Mouse (Mus musculus) limb, embryonic 11.5 days (tissue): ENCODE measurements around the gene Nup62. TPM values are rescaled to one million over a fixed set of nuclear protein-coding genes. Genes with fewer than 3 reads are reported as not detected.
A peak's percentile ranks its signal among the peaks of the same experiment; 100 is the strongest.

Experiments
- ATAC-seq: fragments of 200-750 bp; cut with Nextera tagmentation; 2 replicates; pipeline ENCODE4 v1.8.0; 2017; ENCODE audit warnings: low read depth; ENCODE audit not compliant: insufficient number of reproducible peaks, low FRiP score, low TSS enrichment
- DNase-seq: peaks from one replicate; pipeline ENCODE4 v3.0.0-alpha.2; 2015; ENCODE audit warnings: low spot score
- H3K27ac ChIP-seq: fragments of 300-500 bp; sonication (generic); replicated peaks from 2 replicates; pipeline ENCODE4 v1.5.1; 2014; ENCODE audit warnings: low read depth, mild to moderate bottlenecking, low read length
- H3K27me3 ChIP-seq: fragments of 300-500 bp; sonication (generic); 2 replicates; pipeline ENCODE4 v1.6.1; 2014; ENCODE audit warnings: mild to moderate bottlenecking, low read length, mixed read lengths; ENCODE audit not compliant: control insufficient read depth, insufficient read depth
- H3K36me3 ChIP-seq: fragments of 300-500 bp; sonication (generic); 2 replicates; pipeline ENCODE4 v1.6.1; 2014; ENCODE audit warnings: mild to moderate bottlenecking, low read length, moderate library complexity, mixed read lengths; ENCODE audit not compliant: control insufficient read depth, insufficient read depth
- H3K4me1 ChIP-seq: fragments of 300-500 bp; sonication (generic); 2 replicates; pipeline ENCODE4 v1.6.1; 2014; ENCODE audit warnings: low read length, mixed read lengths; ENCODE audit not compliant: control insufficient read depth, insufficient read depth
- H3K4me2 ChIP-seq: fragments of 300-500 bp; sonication (generic); 2 replicates; pipeline ENCODE4 v1.6.1; 2014; ENCODE audit warnings: low read depth, mild to moderate bottlenecking, moderate library complexity; ENCODE audit not compliant: severe bottlenecking
- H3K4me3 ChIP-seq: fragments of 300-500 bp; sonication (generic); 2 replicates; pipeline ENCODE4 v1.5.1; 2014; ENCODE audit warnings: low read depth, low read length
- H3K9ac ChIP-seq: fragments of 300-500 bp; sonication (generic); 2 replicates; pipeline ENCODE4 v1.6.1; 2014; ENCODE audit warnings: mild to moderate bottlenecking, low read length
- H3K9me3 ChIP-seq: fragments of 300-500 bp; sonication (generic); 2 replicates; pipeline ENCODE4 v1.6.1; 2016; ENCODE audit warnings: low read length; ENCODE audit not compliant: control insufficient read depth
- WGBS: fragments of 180-500 bp; shearing (Covaris S2); extraction: QIAGEN DNeasy Blood & Tissue Kit; methylation state at CpG from one replicate; pipeline ENCODE4 v1.1.7; 2014; 5-methylcytosine and 5-hydroxymethylcytosine counted together
- polyA plus RNA-seq: library from polyadenylated mRNA; unstranded; fragments of >200 nt; fragmentation: Nextera tagmentation; extraction: Ambion mirVana; gene quantifications from 2 replicates; pipeline ENCODE4 v1.2.1, GENCODE M21; 2014

Nup62 gene
- polyA plus RNA-seq, 1 experiment from 2014 or later = 81.7 TPM

DNA sequence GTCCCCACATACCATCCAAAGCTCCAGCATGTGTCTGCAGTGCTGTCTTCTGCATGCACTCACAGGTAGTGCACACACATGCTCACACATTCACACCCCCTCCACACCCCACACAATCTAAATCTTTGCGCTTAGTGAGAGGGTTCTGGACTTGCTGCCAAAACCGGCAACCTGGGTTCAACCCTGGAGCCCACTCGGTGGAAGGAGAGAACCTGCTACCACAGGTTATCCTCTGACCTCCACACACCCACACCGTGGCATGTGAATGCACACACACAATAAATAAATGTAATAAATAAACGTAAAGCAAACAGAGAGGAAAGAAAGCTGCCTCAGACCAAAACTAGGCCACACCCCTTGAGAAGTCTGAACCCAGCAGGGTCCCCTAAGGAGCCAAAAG is 31.9 kb downstream of the Nup62 start:
- Histone ChIP-seq H3K36me3 (peaks cover 23% of the 10 kb centered on the region), H3K4me2 (peak overlapping the region; percentile 83), H3K4me1 (peaks cover 12% of the 10 kb centered on the region), H3K27ac (no peak overlapping the region), H3K9me3 (no peaks in the 10 kb centered on the region), H3K4me3 (peak overlapping the region; percentile 80), H3K27me3 (no peaks in the 10 kb centered on the region), H3K9ac (no peak overlapping the region)
- WGBS = 85% methylated on average over 5 of the region's 5 CpGs
- ATAC-seq = no peak
- DNase-seq = no peak

DNA sequence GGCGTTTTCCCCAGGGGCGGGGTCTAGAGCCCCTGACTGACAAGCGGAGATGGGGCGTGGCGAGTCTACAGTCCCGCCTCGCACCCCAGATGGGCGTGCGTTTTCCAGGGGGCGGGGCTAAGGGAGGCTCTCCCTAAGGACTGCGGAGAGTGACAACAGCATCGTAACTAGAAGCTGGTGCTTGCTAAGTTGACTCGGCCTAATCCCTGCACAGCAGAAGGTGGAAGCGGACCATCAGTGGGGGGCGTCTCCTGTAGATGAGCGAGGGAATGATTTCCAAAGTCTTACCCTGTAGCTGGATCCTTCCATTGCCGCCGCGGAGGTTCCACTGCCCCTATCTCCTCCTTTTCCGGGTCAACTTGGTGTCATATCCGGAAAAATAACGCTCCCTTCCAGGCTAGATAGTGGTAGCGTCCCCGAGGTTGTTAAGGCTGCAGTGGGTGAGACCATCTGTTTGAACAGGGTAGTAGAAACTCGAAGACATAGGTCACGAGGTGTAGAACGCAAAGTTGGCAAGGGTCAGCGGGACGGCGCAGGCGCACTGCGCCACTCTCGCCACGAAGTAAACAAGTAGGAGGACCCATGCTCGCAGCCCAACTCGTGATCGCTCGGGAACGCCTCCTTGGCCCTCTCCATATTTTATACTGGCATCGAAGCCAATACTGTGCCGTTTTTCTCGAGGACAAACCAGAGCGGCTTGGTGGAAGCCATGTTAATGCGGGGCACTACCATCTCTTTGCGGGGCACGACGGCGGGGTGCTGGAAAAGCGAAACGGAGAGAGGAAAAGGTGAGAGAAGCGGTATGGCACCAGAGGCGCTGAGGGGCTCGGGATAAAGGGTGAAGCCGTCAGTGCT is 32.9 kb downstream of the Nup62 start, which contains the start of the genes Akt1s1 and Tbc1d17:
TSS of gene Akt1s1 (plus strand) at position 431 of the 855 bp plus-strand sequence.
TSS of gene Tbc1d17 (minus strand) at position 519 of the 855 bp plus-strand sequence.
- H3K27me3 ChIP-seq = no peaks in the 10 kb centered on the region
- peaks cover 24% of the 10 kb centered on the region for H3K36me3 ChIP-seq
- H3K4me1 ChIP-seq = peaks cover 15% of the 10 kb centered on the region
- H3K9me3 ChIP-seq = no peaks in the 10 kb centered on the region
- H3K4me3 ChIP-seq = peak within 1 kb of the TSS; percentile 80
- H3K9ac ChIP-seq = peak within 1 kb of the TSS; percentile 77
- WGBS = under 1% methylated on average over 54 of the region's 54 CpGs
- peak within 1 kb of the TSS; percentile 91 for H3K27ac ChIP-seq
- peak within 1 kb of the TSS; percentile 83 for H3K4me2 ChIP-seq
- peak; percentile 80 for ATAC-seq
- peak; percentile 96 for DNase-seq

DNA sequence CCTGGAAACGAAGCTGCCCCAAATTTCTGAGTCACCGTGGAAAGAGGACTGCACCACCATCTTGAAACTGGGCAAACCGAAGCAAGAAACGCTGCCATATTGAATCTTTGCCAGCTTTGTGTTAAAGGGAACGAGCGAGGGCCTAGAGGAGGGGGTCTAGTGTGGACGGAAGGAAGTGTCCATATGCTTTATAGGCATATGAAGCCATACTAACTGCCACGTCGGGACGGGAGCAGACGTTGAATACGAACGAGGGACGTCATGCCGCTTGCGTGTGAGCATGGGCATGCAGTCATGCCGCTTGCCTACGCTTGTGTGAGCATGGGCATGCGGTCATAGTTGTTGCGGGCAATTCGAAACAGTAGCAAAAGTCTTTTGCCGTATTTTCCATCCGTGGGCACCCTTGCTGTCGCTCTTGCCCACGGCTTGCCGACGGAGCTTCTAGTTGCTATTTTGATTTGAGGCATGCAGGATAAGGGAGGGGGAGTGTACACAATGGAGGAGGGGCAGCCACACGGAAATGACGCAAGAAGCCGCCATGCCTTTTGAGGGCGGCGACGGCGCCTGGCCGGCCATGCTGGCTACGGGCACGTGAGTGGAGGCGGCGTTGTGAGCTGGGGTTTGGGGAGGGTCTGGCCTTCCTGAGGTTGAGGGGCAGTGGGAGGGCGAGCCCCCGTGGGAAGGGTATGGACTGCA is 33.7 kb downstream of the Nup62 start:
- ATAC-seq = peak; percentile 71

DNA sequence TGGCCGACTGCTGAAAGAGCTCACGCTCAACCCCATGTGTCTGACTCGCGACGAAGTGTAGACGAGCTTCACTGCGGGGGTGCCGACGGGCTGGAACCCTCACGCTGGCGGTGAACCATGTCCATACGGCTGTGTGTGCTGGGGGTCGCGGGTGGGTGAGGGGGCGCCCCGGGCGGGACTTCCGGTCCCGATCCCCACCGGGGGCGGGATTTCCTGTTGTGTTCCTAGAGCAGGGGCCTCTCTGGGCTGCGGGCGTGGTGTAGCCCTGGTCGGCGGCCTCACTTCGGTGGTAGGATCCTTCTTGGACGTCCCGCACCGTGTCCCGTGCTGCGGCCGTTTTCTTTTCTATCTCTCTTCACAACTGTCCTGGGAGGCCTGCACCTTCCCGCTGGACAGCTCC is 34.3 kb downstream of the Nup62 start:
- H3K27ac ChIP-seq = peak overlapping the region; percentile 91
- H3K9ac ChIP-seq = peak overlapping the region; percentile 77
- peaks cover 17% of the 10 kb centered on the region for H3K36me3 ChIP-seq
- peak overlapping the region; percentile 80 for H3K4me3 ChIP-seq
- no peaks in the 10 kb centered on the region for H3K27me3 ChIP-seq
- H3K4me1 ChIP-seq = peaks cover 21% of the 10 kb centered on the region
- H3K9me3 ChIP-seq = no peaks in the 10 kb centered on the region
- under 1% methylated on average over 33 of the region's 33 CpGs for WGBS
- peak; percentile 56 for ATAC-seq
- peak; percentile 87 for DNase-seq
- peak overlapping the region; percentile 83 for H3K4me2 ChIP-seq

More for the DNA sequence above, 33.7 kb downstream of the Nup62 start:
- H3K9me3 ChIP-seq = no peaks in the 10 kb centered on the region
- WGBS = under 1% methylated on average over 41 of the region's 41 CpGs
- peaks cover 20% of the 10 kb centered on the region for H3K4me1 ChIP-seq
- H3K36me3 ChIP-seq = peaks cover 20% of the 10 kb centered on the region
- peak overlapping the region; percentile 77 for H3K9ac ChIP-seq
- H3K4me3 ChIP-seq = peak overlapping the region; percentile 80
- no peaks in the 10 kb centered on the region for H3K27me3 ChIP-seq
- H3K4me2 ChIP-seq = peak overlapping the region; percentile 83
- peak; percentile 91 for DNase-seq
- peak overlapping the region; percentile 91 for H3K27ac ChIP-seq

DNA sequence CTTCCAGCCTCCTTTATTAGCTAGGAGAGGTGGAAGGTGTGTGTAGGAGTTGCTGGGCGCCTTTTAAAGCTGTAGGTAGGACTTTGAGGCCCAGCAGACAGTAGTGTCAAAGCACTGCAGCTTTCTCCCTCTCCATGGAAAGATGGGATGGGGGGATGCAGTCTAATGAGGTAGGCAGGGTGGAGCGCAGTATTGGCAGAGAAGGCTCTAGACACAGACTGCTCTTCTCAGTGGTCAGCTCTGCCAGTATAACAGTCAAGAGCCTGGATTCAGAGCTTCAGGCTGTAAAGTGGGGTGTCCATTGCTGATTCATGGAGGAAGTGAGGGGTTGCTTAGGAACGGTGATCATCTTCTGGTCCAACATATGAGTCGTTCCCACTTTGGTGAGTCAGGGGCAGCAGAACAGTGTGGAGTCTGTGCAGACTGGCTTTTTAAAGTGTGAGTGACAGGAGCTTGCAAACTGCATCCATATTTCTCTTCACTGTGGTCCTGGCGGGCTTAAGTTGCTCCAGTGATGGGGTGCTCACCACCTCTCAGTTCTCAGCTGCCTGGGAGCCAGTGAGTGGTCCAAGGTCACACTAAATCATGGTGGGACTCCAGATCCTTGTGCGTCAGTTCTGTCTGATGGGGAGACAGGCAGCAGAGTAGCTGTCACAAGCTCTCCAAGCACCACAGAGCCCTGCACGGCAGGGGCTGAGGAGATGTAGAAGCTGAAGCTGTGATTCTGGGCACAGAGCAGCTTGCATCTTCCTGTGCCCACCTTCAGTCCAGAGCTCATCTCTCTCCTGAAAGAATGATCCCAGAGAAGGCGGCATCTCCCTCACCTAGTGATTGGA is 35.1 kb downstream of the Nup62 start:
- Histone ChIP-seq H3K4me1 (peaks cover 22% of the 10 kb centered on the region), H3K4me2 (peak overlapping the region; percentile 83), H3K4me3 (peak overlapping the region; percentile 80), H3K27me3 (no peaks in the 10 kb centered on the region), H3K9me3 (no peaks in the 10 kb centered on the region), H3K36me3 (peaks cover 10% of the 10 kb centered on the region), H3K9ac (peak overlapping the region; percentile 77), H3K27ac (peak overlapping the region; percentile 91; the same call in 1 of the 2 replicates)
- WGBS = 84% methylated on average over 8 of the region's 8 CpGs
- DNase-seq = no peak
- ATAC-seq = no peak

- no peak for ATAC-seq
- Histone ChIP-seq H3K4me1 (peaks cover 22% of the 10 kb centered on the region), H3K36me3 (peaks cover 6% of the 10 kb centered on the region), H3K4me3 (no peak overlapping the region), H3K9me3 (no peaks in the 10 kb centered on the region), H3K27me3 (no peaks in the 10 kb centered on the region), H3K4me2 (no peak overlapping the region), H3K9ac (no peak overlapping the region), H3K27ac (no peak overlapping the region)
- no peak for DNase-seq
- 93% methylated on average over 12 of the region's 12 CpGs for WGBS
These were observed 35.8 kb downstream of the Nup62 start for GRCm38 (mm10) chr7:44851625-44852234.

- no peak overlapping the region for H3K27ac ChIP-seq
These were observed 36.6 kb downstream of the Nup62 start for GRCm38 (mm10) chr7:44852259-44853027.

More at GRCm38 (mm10) chr7:44852259-44853027, 36.6 kb downstream of the Nup62 start:
- H3K36me3 ChIP-seq = peaks cover 5% of the 10 kb centered on the region; the same call in 1 of the 2 replicates
- no peak overlapping the region for H3K4me2 ChIP-seq
- no peak overlapping the region for H3K9ac ChIP-seq
- H3K9me3 ChIP-seq = no peaks in the 10 kb centered on the region
- no peak overlapping the region for H3K4me3 ChIP-seq
- 89% methylated on average over 36 of the region's 36 CpGs for WGBS
- DNase-seq (no peak), ATAC-seq (no peak)
- peaks cover 22% of the 10 kb centered on the region for H3K4me1 ChIP-seq
- H3K27me3 ChIP-seq = no peaks in the 10 kb centered on the region
